Mouse (Mus musculus): ENCODE results near the gene St7.

Gene St7

DNA sequence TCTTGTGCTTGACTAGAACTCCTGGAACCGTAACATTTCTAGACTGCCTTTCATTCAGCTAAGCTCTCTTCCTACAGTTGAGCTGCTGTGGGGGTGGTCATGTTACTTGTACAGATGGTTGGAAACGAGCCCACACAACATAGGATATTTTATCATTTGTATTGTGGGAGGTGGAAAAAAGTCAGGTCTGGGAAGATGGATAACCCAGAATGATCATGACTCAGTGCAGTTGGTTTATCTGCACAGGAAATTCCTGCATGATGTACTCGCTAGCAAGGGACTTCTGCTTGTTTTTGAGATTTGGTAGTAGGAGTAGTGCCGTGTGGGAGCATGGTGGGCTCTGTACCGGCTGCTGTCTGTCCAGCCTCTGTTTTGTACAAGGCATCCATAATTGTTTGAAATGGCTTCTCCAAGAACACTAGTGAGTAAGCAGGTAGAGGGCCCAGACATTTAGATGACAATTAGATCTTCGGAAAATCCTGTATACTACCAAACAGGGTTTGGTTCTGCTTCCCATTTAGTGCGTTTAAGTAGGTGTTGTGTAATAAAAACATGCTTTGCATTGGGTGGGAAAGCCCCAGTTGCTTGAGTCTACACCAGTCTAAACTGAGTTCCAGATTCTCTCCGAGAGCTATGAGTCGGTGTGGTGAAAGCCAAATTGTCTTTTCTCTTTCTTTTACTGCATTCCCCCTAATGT, 71.4 kb downstream of the St7 start:
- no peak for DNase-seq (ENCODE audit: low spot score in 2 of 2)

GRCm38 (mm10) chr6:17764660-17764998, 71.9 kb downstream of the St7 start:
- no peak for DNase-seq (ENCODE audit: low spot score in 2 of 2)

GRCm38 (mm10) chr6:17769972-17770644, 77.4 kb downstream of the St7 start:
- no peak for DNase-seq (ENCODE audit: low spot score in 2 of 2)

DNA sequence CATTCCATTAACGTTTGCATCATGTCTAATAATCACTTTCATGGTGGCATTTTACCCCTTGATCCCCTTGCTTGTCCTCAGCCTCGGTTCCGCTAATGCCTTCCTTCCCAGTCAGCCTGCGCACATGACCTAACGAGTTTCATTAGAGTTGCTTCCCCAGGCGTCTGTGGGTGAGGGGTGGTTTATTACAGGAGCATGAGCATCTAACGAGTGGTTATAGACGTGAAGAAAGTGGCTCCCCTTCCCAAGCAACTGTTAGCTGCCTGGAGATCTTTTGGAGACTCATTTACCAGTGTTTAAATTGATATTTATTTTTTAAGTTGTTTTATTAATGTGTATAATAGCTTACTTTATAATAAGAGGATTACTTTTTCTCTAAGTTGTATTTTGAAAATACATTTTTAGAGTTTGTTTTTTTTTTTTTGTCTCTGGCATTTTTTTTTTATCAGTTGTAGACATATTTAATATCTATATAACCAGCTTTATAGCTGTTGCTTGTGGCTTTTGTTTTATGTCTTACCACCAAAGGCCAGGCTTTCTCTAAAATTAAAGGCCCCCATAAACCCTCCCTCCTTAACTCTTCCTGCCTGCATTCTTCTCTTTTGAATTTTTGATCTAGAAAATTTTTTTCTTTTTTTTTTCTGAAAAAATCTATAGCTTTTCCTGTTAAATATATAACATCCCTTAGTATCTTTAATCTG, 78.1 kb downstream of the St7 start:
- DNase-seq (ENCODE audit: low spot score in 2 of 2) = no peak

- no peak for DNase-seq (ENCODE audit: low spot score in 2 of 2)
These were observed 78.7 kb downstream of the St7 start for GRCm38 (mm10) chr6:17771456-17771855.

GRCm38 (mm10) chr6:17772514-17772913, 79.8 kb downstream of the St7 start:
- no peak for DNase-seq (ENCODE audit: low spot score in 2 of 2)

GRCm38 (mm10) chr6:17776041-17776440, 83.3 kb downstream of the St7 start:
- DNase-seq (ENCODE audit: low spot score in 2 of 2) = no peak

DNA sequence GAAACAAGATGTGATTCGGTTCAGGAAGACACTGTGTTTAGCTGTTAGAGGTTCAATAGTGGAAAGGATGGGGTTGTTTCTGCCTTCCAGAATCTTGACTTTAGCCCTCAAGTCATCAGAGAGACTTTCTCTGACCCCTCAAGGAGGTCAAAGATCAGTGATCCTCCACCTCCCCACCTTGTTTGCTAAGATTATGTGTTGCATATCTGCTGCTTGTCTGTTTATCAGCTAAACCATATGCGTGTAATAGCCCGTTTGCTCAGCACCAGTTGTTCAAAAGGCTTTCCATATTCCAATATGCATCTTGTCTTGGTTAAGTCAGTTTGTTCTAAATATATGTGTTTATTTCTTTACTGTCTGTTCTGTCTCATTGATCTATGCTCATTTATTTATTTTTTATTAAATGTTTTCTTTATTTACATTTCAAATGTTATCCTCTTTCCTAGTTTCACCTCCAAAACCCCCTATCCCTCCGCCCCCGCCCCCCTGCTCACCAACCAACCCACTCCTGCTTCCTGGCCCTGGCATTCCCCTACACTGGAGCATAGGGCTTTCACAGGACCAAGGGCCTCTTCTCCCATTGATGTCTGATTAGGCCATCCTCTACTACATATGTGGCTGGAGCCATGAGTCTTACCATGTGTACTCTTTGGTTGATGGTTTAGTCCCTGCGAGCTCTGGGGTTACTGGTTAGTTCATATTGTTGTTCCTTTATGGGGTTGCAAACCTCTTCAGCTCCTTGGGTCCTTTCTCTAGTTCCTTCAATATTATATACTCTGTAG, 84.5 kb downstream of the St7 start:
- no peak for DNase-seq (ENCODE audit: low spot score in 2 of 2)

DNA sequence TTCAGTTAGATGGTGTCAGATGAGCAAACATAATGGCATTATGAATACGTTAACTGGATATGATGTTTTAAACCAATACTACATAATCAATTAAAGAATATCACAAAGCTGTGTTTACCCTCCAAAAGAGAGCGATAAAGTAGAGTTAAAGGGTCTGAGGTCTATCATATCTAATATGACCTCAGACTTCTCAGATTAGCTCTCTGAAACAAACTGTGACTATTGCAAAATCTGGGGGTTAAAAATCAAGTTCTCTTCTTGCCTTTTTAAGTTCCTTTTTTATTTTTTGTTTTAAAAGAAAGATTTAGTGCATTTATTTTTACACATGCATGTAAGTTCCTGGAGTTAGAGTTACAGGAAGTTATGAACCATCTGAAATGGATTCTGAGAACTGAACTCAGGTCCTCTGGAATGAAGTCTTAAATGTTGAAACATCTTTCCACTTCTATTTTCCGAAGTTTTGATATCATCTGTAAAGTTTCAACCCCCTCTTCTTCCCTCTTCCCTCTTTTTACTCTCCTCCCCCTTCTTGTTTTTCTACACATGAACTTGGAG, 86.0 kb downstream of the St7 start:
- DNase-seq (ENCODE audit: low spot score in 2 of 2) = no peak

GRCm38 (mm10) chr6:17783511-17783910, 90.8 kb downstream of the St7 start:
- no peak for DNase-seq (ENCODE audit: low spot score in 2 of 2)

- no peak for DNase-seq (ENCODE audit: low spot score in 2 of 2)
These were observed 91.8 kb downstream of the St7 start for GRCm38 (mm10) chr6:17784523-17784922.

DNA sequence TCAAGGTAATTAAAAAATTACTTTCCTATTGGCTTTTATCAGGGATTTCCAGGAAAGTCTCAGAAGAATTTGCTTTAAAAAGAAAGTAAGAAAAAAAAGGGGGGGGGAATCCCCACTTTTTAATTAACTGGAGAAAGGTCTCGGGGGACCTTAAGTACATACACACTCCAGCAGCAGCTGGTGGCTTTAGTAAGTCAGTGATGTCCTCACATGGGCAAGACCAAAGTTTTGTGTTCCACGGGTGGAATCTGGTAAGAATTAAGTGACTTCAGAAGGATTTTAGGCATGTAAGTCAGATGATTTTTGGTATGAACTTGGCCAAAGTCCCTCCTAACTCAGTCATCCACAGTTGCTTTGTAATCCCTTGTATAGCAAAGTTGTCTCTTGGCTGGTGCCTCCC, 92.5 kb downstream of the St7 start:
- DNase-seq (ENCODE audit: low spot score in 2 of 2) = no peak

DNA sequence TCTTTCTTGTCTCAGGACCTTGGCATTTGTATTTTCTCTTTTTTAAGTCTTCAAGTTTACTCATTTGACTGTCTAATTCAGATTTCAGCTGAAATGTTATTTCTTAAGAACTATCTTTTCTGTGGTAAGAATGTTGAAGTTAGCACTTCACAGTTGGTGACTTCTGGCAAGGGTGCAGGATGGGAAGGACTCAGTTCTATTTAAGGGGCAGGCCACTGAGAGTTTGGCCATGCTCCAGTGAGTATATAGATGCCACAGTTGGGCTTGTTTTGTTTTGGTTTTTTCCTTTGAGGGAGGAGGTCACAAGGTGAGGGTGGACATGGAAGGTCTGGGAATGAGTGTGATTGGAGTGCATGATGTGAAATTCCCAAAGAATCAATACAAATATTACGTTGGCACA, 95.1 kb downstream of the St7 start:
- no peak for DNase-seq (ENCODE audit: low spot score in 2 of 2)

GRCm38 (mm10) chr6:17790251-17790650, 97.5 kb downstream of the St7 start:
- DNase-seq (ENCODE audit: low spot score in 2 of 2) = no peak

GRCm38 (mm10) chr6:17793471-17793870, 100.7 kb downstream of the St7 start:
- DNase-seq (ENCODE audit: low spot score in 2 of 2) = no peak

DNA sequence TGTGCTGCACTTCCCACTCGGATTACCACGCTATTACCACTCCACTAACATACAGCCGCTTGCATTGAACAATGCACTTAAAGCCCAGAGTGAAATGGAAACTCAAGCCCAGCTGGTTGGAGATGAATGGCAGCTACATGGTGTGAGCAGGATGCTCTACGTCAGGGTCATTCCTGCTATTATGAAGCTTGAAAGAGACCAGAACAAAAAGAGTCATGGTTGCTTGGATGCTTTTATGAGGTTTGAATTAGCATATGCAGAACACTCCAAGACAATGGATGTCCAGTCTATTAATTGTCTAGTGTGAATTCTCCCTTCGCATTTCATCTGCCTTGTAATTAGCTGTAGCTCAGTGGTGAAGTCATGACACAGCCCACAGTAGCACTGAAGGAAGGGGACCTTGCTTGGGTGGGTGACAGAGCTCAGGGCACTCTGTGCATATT, 104.6 kb downstream of the St7 start:
- no peak for DNase-seq (ENCODE audit: low spot score in 2 of 2)

GRCm38 (mm10) chr6:17800694-17801093, 108.0 kb downstream of the St7 start:
- no peak for DNase-seq (ENCODE audit: low spot score in 2 of 2)

DNA sequence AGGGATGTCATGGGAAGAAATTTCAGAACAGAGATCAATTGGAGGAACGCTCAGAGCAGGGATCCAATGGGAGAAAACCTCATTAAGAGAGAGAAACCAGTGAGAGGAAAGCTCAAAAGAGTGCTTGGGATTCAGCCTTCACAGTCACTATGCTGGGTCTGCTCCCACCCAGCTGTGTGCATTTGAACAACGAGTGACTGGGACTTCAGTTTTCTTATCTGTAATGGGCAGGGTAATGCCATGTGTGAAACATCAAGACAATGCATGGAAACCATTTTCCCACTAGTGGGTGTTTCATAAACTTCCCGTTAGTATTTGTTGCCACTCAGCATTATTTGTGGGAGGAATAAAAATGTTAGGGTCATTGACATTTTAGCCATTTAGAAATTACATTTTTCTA, 111.7 kb downstream of the St7 start:
- no peak for DNase-seq (ENCODE audit: low spot score in 2 of 2)

GRCm38 (mm10) chr6:17806569-17806968, 113.8 kb downstream of the St7 start:
- no peak for DNase-seq (ENCODE audit: low spot score in 2 of 2)

GRCm38 (mm10) chr6:17811063-17811462, 118.3 kb downstream of the St7 start:
- no peak for DNase-seq (ENCODE audit: low spot score in 2 of 2)

DNA sequence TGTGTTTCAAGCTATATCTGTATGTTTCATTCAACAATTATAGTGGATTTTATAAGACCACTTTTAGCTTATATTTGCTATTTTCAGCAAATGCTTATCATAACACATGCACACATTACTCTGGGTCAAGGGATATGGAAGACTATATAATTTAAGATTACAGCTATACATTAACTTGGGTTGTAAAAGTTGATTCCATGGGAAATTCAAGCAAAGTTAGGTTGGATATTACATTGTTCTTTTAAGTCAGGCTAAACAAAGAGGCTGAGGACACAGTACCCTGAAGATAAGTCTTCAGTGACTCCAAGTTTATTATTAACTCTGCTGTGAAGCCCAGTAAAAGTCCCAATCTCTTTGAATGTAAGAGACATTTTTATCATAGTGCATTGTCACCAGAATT, 118.8 kb downstream of the St7 start:
- DNase-seq (ENCODE audit: low spot score in 2 of 2) = no peak

DNA sequence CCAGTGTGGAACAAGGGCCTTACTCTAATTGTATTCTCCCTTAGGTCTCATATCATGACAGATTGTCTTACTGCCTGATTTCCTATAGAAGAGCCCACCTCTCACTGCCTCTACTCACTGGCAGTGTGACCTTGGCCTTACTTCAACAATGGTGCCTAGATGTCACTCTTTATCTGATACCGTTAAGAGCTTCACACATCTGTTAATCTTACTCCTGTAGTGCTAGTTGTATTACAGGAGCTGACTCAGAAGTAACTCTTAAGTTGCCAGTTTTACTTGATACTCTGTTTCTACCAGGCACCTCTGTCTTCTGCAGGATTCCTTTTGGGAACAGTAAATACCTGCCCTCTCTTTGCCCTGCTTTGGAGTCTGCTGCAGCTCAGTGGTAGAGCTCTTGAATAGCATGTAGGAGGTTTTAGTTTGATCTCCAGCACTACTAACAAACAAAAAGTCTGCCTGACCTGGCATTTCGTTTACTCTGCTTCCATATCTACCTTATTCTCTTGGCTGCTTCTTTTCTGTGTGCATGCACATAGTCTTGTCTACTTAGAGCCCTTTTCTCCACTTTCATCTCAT, 121.4 kb downstream of the St7 start:
- DNase-seq (ENCODE audit: low spot score in 2 of 2) = no peak

Data from urinary bladder, postnatal 4 days (tissue).